Mouse (Mus musculus) ES-Bruce4 (cell line): ENCODE measurements around the gene Syvn1. TPM values are rescaled to one million over a fixed set of nuclear protein-coding genes. Genes with fewer than 3 reads are reported as not detected.
A peak's percentile ranks its signal among the peaks of the same experiment; 100 is the strongest.

Experiments used
- H3K27ac ChIP-seq: 2 replicates; pipeline ENCODE4 v1.5.1; 2012; ENCODE audit warnings: low read length, inconsistent platforms; ENCODE audit not compliant: insufficient read depth
- H3K27me3 ChIP-seq: 2 replicates; pipeline ENCODE4 v1.6.1; 2012; ENCODE audit warnings: mild to moderate bottlenecking, low read length, inconsistent platforms; ENCODE audit not compliant: control insufficient read depth, poor library complexity, insufficient read depth, severe bottlenecking
- H3K36me3 ChIP-seq: 2 replicates; pipeline ENCODE4 v1.6.1; 2012; ENCODE audit warnings: inconsistent platforms, mild to moderate bottlenecking, low read length, moderate library complexity; ENCODE audit not compliant: control insufficient read depth, poor library complexity, insufficient read depth, severe bottlenecking
- H3K4me1 ChIP-seq: one replicate; pipeline ENCODE4 v1.8.1; 2011; ENCODE audit warnings: low read length; ENCODE audit not compliant: control insufficient read depth, insufficient read depth
- H3K4me3 ChIP-seq: 2 replicates; pipeline ENCODE4 v1.5.1; 2011; ENCODE audit warnings: low read depth, mild to moderate bottlenecking, low read length
- H3K9ac ChIP-seq: 2 replicates; pipeline ENCODE4 v1.6.1; 2012; ENCODE audit warnings: low read depth, mild to moderate bottlenecking, inconsistent platforms; ENCODE audit not compliant: poor library complexity, severe bottlenecking
- H3K9me3 ChIP-seq: replicated peaks from 2 replicates; pipeline ENCODE4 v1.6.1; 2012; ENCODE audit warnings: mild to moderate bottlenecking, low read length, inconsistent platforms; ENCODE audit not compliant: control insufficient read depth, poor library complexity, insufficient read depth, severe bottlenecking
- CTCF ChIP-seq: IDR thresholded peaks from one replicate; pipeline ENCODE4 v1.8.1; 2011; ENCODE audit warnings: low read depth, low read length
- EP300 ChIP-seq: IDR thresholded peaks from 2 replicates; pipeline ENCODE4 v1.6.1; 2011; ENCODE audit warnings: low read depth, low read length; ENCODE audit not compliant: insufficient read depth
- POLR2A ChIP-seq: IDR thresholded peaks from one replicate; pipeline ENCODE4 v1.8.1; 2011; ENCODE audit warnings: low read length; ENCODE audit not compliant: insufficient read depth
- polyA plus RNA-seq: library from polyadenylated mRNA; stranded (reverse); fragments of >200 nt; gene quantifications from 2 replicates; pipeline ENCODE4 v1.2.4, GENCODE M21; 2011; ENCODE audit warnings: low read depth; ENCODE audit not compliant: missing spikeins, insufficient read depth, insufficient read length

Syvn1 gene
- polyA plus RNA-seq, 1 experiment = 18.6 TPM

- Histone ChIP-seq H3K9me3 (no peaks in the 10 kb centered on the region), H3K27me3 (no peaks in the 10 kb centered on the region), H3K4me1 (no peaks in the 10 kb centered on the region), H3K9ac (peak overlapping the region; percentile 92), H3K27ac (peak overlapping the region; percentile 66; the same call in 1 of the 2 replicates), H3K36me3 (peaks cover 22% of the 10 kb centered on the region), H3K4me3 (peak overlapping the region; percentile 90)
- no peak for TF ChIP-seq POLR2A
- TF ChIP-seq EP300 = no peak
- no peak for TF ChIP-seq CTCF
Measured at GRCm38 (mm10) chr19:6045366-6046293, 746 bp upstream of the Syvn1 start.

- TF ChIP-seq POLR2A (no peak), EP300 (no peak), CTCF (no peak)
- peaks cover 32% of the 10 kb centered on the region for H3K36me3 ChIP-seq
- H3K4me1 ChIP-seq = no peaks in the 10 kb centered on the region
- H3K27ac ChIP-seq = no peak overlapping the region
- no peaks in the 10 kb centered on the region for H3K9me3 ChIP-seq
- peak overlapping the region; percentile 95 for H3K4me3 ChIP-seq
- peak overlapping the region; percentile 92 for H3K9ac ChIP-seq
- no peaks in the 10 kb centered on the region for H3K27me3 ChIP-seq
Measured at GRCm38 (mm10) chr19:6047154-6047898, 950 bp downstream of the Syvn1 start.

- H3K27ac ChIP-seq = no peak overlapping the region
Measured at GRCm38 (mm10) chr19:6047899-6048166, 1.5 kb downstream of the Syvn1 start.

GRCm38 (mm10) chr19:6048681-6049410 lies 2.5 kb downstream of the Syvn1 start:
- no peaks in the 10 kb centered on the region for H3K27me3 ChIP-seq
- H3K4me3 ChIP-seq = no peak overlapping the region
- TF ChIP-seq CTCF (no peak), POLR2A (no peak), EP300 (no peak)
- H3K4me1 ChIP-seq = no peaks in the 10 kb centered on the region
- H3K36me3 ChIP-seq = peaks cover 45% of the 10 kb centered on the region
- H3K27ac ChIP-seq = no peak overlapping the region
- H3K9me3 ChIP-seq = no peaks in the 10 kb centered on the region
- no peak overlapping the region for H3K9ac ChIP-seq

More at GRCm38 (mm10) chr19:6047899-6048166, 1.5 kb downstream of the Syvn1 start:
- H3K36me3 ChIP-seq = peaks cover 37% of the 10 kb centered on the region
- H3K4me3 ChIP-seq = peak overlapping the region; percentile 95; the same call in 1 of the 2 replicates
- no peak for TF ChIP-seq POLR2A
- TF ChIP-seq CTCF = no peak
- TF ChIP-seq EP300 = no peak
- H3K9me3 ChIP-seq = no peaks in the 10 kb centered on the region
- peak overlapping the region; percentile 92; the same call in 1 of the 2 replicates for H3K9ac ChIP-seq
- no peaks in the 10 kb centered on the region for H3K27me3 ChIP-seq
- no peaks in the 10 kb centered on the region for H3K4me1 ChIP-seq

GRCm38 (mm10) chr19:6052516-6052915 lies 6.1 kb downstream of the Syvn1 start:
- no peaks in the 10 kb centered on the region for H3K9me3 ChIP-seq
- H3K9ac ChIP-seq = no peak overlapping the region
- TF ChIP-seq EP300 (no peak), POLR2A (no peak)
- peaks cover 64% of the 10 kb centered on the region for H3K36me3 ChIP-seq
- H3K27ac ChIP-seq = no peak overlapping the region
- H3K27me3 ChIP-seq = no peaks in the 10 kb centered on the region
- no peak overlapping the region for H3K4me3 ChIP-seq
- H3K4me1 ChIP-seq = no peaks in the 10 kb centered on the region
